Mouse (Mus musculus): ENCODE measurements at regions not wholly inside any gene's neighbourhood (a gene's known extent, or its start where the extent isn't known, plus 50 kb on each side); places are given as distances from the start of the nearest gene placed in this dataset.

- no peak for TF ChIP-seq BHLHE40 (IDR thresholded peaks at IDR 0.05; ENCODE audit: low read depth, low read length)
- no peak for TF ChIP-seq JUN (IDR thresholded peaks at IDR 0.05; ENCODE audit: insufficient read depth, low read depth, low read length)
- no peak for TF ChIP-seq IRF4 (IDR thresholded peaks at IDR 0.05; ENCODE audit: low read depth, low read length)
- TF ChIP-seq MAZ (IDR thresholded peaks at IDR 0.05; ENCODE audit: low read depth, low read length), result no peak
- no peak for TF ChIP-seq UBTF (IDR thresholded peaks at IDR 0.05; ENCODE audit: low read depth, low read length)
- TF ChIP-seq HCFC1 (IDR thresholded peaks at IDR 0.05; ENCODE audit: low read depth, low read length), result no peak
- TF ChIP-seq CHD1 (IDR thresholded peaks at IDR 0.05; ENCODE audit: low read depth, low read length), result no peak
- no peak for TF ChIP-seq MAFK (IDR thresholded peaks at IDR 0.05; ENCODE audit: insufficient replicate concordance, low read length)
- TF ChIP-seq JUND (conservative IDR thresholded peaks at IDR 0.05; ENCODE audit: low read depth, low read length), result no peak
- in situ Hi-C loops (cut with MboI; ENCODE audit: low pct_ligation_motif_present, low pct_unique_long_range_greater_than_20kb, low sequenced_read_pairs) (no loop called here), dilution Hi-C loops (cut with MboI; ENCODE audit: extremely low pct_ligation_motif_present, extremely low pct_unique_long_range_greater_than_20kb, low sequenced_read_pairs) (no loop called here)
- no peak for DNase-seq (ENCODE audit: extremely low read depth)
- H3K36me3 ChIP-seq (replicated peaks in 1 of 2; ENCODE audit: control insufficient read depth in 1 of 2, insufficient read depth in 1 of 2, low read length in 1 of 2), result no peaks in the 10 kb centered on the region
- H3K4me1 ChIP-seq (ENCODE audit: control insufficient read depth in 1 of 2, insufficient read depth in 2 of 2), result no peaks in the 10 kb centered on the region
- H3K9ac ChIP-seq (ENCODE audit: insufficient read depth, low read depth), result no peak overlapping the region
- H3K4me3 ChIP-seq (replicated peaks in 1 of 3; ENCODE audit: low read depth in 2 of 3, low read length in 2 of 3, poor library complexity in 1 of 3), result no peak overlapping the region
- H3K9me3 ChIP-seq (replicated peaks; ENCODE audit: low read length), result peaks cover 96% of the 10 kb centered on the region
- H3K27me3 ChIP-seq (replicated peaks), result no peaks in the 10 kb centered on the region
- H3K79me2 ChIP-seq (replicated peaks; ENCODE audit: control insufficient read depth, extremely low read depth, insufficient read depth, poor library complexity, severe bottlenecking), result no peaks in the 10 kb centered on the region
- no peak overlapping the region for H3K27ac ChIP-seq (ENCODE audit: insufficient read depth, low read depth)
- H3K4me2 ChIP-seq (ENCODE audit: insufficient read depth, low read depth, poor library complexity, severe bottlenecking), result no peak overlapping the region
Observed at GRCm38 (mm10) chr2:178924456-178925115, 494.3 kb downstream of the Cdh26 start.

- no peak overlapping the region for H3K4me3 ChIP-seq (replicated peaks in 1 of 3; ENCODE audit: low read depth in 2 of 3, low read length in 2 of 3, poor library complexity in 1 of 3)
- TF ChIP-seq USF1 (IDR thresholded peaks at IDR 0.05; ENCODE audit: low read depth, low read length), result no peak
- TF ChIP-seq JUND (conservative IDR thresholded peaks at IDR 0.05; ENCODE audit: low read depth, low read length), result no peak
- H3K27ac ChIP-seq (ENCODE audit: insufficient read depth, low read depth), result no peak overlapping the region
- no peak overlapping the region for H3K9ac ChIP-seq (ENCODE audit: insufficient read depth, low read depth)
- no peak overlapping the region for H3K4me2 ChIP-seq (ENCODE audit: insufficient read depth, low read depth, poor library complexity, severe bottlenecking)
- in situ Hi-C loops (cut with MboI; ENCODE audit: low pct_ligation_motif_present, low pct_unique_long_range_greater_than_20kb, low sequenced_read_pairs) (no loop called here), dilution Hi-C loops (cut with MboI; ENCODE audit: extremely low pct_ligation_motif_present, extremely low pct_unique_long_range_greater_than_20kb, low sequenced_read_pairs) (no loop called here)
- no peaks in the 10 kb centered on the region for H3K27me3 ChIP-seq (replicated peaks)
- no peaks in the 10 kb centered on the region for H3K36me3 ChIP-seq (replicated peaks in 1 of 2; ENCODE audit: control insufficient read depth in 1 of 2, insufficient read depth in 1 of 2, low read length in 1 of 2)
- no peaks in the 10 kb centered on the region for H3K4me1 ChIP-seq (ENCODE audit: control insufficient read depth in 1 of 2, insufficient read depth in 2 of 2)
- H3K9me3 ChIP-seq (replicated peaks; ENCODE audit: low read length), result peaks cover 89% of the 10 kb centered on the region
- no peak for DNase-seq (ENCODE audit: extremely low read depth)
- H3K79me2 ChIP-seq (replicated peaks; ENCODE audit: control insufficient read depth, extremely low read depth, insufficient read depth, poor library complexity, severe bottlenecking), result no peaks in the 10 kb centered on the region
Observed at GRCm38 (mm10) chr2:178927038-178927660, 496.8 kb downstream of the Cdh26 start.

GRCm38 (mm10) chr2:178929033-178929432, 498.7 kb downstream of the Cdh26 start:
- Histone ChIP-seq H3K9ac (ENCODE audit: insufficient read depth, low read depth) (no peak overlapping the region), H3K36me3 (replicated peaks in 1 of 2; ENCODE audit: control insufficient read depth in 1 of 2, insufficient read depth in 1 of 2, low read length in 1 of 2) (no peaks in the 10 kb centered on the region), H3K79me2 (replicated peaks; ENCODE audit: control insufficient read depth, extremely low read depth, insufficient read depth, poor library complexity, severe bottlenecking) (no peaks in the 10 kb centered on the region), H3K27me3 (replicated peaks) (no peaks in the 10 kb centered on the region), H3K4me1 (ENCODE audit: control insufficient read depth in 1 of 2, insufficient read depth in 2 of 2) (no peaks in the 10 kb centered on the region), H3K4me3 (replicated peaks in 1 of 3; ENCODE audit: low read depth in 2 of 3, low read length in 2 of 3, poor library complexity in 1 of 3) (no peak overlapping the region), H3K9me3 (replicated peaks; ENCODE audit: low read length) (peaks cover 86% of the 10 kb centered on the region), H3K4me2 (ENCODE audit: insufficient read depth, low read depth, poor library complexity, severe bottlenecking) (no peak overlapping the region), H3K27ac (ENCODE audit: insufficient read depth, low read depth) (no peak overlapping the region)
- dilution Hi-C loops (cut with MboI; ENCODE audit: extremely low pct_ligation_motif_present, extremely low pct_unique_long_range_greater_than_20kb, low sequenced_read_pairs) (no loop called here), in situ Hi-C loops (cut with MboI; ENCODE audit: low pct_ligation_motif_present, low pct_unique_long_range_greater_than_20kb, low sequenced_read_pairs) (no loop called here)
- TF ChIP-seq JUN (IDR thresholded peaks at IDR 0.05; ENCODE audit: insufficient read depth, low read depth, low read length) (no peak), MAX (IDR thresholded peaks at IDR 0.05; ENCODE audit: low read length) (no peak), TBP (conservative IDR thresholded peaks at IDR 0.05; ENCODE audit: low read depth, low read length) (no peak), HCFC1 (IDR thresholded peaks at IDR 0.05; ENCODE audit: low read depth, low read length) (no peak), NRF1 (IDR thresholded peaks at IDR 0.05; ENCODE audit: low read depth, low read length) (no peak)
- no peak for DNase-seq (ENCODE audit: extremely low read depth)
